ENCODE assay signal across 12 mouse cellular contexts in the genomic region with DNA sequence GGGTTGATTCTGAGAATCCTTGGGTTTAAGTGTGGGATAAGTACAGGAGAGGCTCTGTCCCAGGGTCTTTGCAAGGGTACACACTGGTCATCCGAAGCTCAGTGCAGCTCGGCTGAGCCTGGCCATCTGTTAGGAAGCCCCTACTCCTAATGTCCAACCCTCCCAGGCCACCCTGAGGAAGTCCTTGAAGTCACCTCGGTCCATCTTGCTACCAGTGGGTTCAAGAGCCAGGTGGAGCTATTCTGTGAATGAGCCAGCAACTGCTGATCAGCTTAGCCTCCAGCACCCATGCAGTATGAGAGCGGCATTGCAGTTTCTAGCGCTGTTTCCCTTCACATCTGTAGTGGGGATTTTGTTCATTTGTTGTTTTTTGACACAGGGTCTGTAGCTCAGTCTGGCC. TPM values are rescaled to one million over a fixed set of nuclear protein-coding genes. Genes with fewer than 3 reads are reported as not detected.
DNase-seq lines count a peak whose midpoint lies in the region; ATAC-seq lines count a peak whose summit lies in the region.
"Had no signal": no experiment of that assay in that cellular context is flagged by ENCODE, and none has a peak within 500 bp of the region (broad histone marks: within the 10 kb centered on the region; RNA-seq: fewer than 3 reads in every experiment).

No protein-coding gene starts in this region.

- DNase-seq in liver = no peak
- no peak for DNase-seq in adrenal gland, postnatal 14 days
- no peak for DNase-seq in right cerebral cortex, adult 18-20 months
- DNase-seq: adrenal gland, postnatal 36 days; gastrocnemius, adult 2 months; liver, embryonic 13.5 days; thymus, postnatal 14 days had no signal

- H3K4me1 ChIP-seq in liver, embryonic 12.5 days = peaks cover 50% of the 10 kb centered on the region
- H3K4me1 ChIP-seq in embryonic facial prominence, embryonic 15.5 days = peaks cover 65% of the 10 kb centered on the region
- peaks cover 71% of the 10 kb centered on the region for H3K4me1 ChIP-seq in hindbrain, embryonic 13.5 days (replicated peaks)
- H3K4me1 ChIP-seq in neural tube, embryonic 13.5 days (replicated peaks) = peaks cover 71% of the 10 kb centered on the region

- H3K27me3 ChIP-seq in liver, embryonic 12.5 days (replicated peaks) = 0 out of 2 replicates have a peak, but pooled peaks cover 2% of the 10 kb centered on the region
- H3K27me3 ChIP-seq in embryonic facial prominence, embryonic 15.5 days = no peaks in the 10 kb centered on the region
- no peaks in the 10 kb centered on the region for H3K27me3 ChIP-seq in hindbrain, embryonic 13.5 days
- H3K27me3 ChIP-seq in neural tube, embryonic 13.5 days = no peaks in the 10 kb centered on the region
- H3K27me3 ChIP-seq: liver, embryonic 13.5 days had no signal

- 56% methylated on average over 5 of the region's 5 CpGs for WGBS in liver, embryonic 12.5 days (ENCODE audit: insufficient replicate concordance)
- WGBS in embryonic facial prominence, embryonic 15.5 days = 55% methylated on average over 5 of the region's 5 CpGs
- WGBS in hindbrain, embryonic 13.5 days = 62% methylated on average over 5 of the region's 5 CpGs
- 59% methylated on average over 5 of the region's 5 CpGs for WGBS in neural tube, embryonic 13.5 days

- H3K36me3 ChIP-seq in liver, embryonic 12.5 days = peaks cover 15% of the 10 kb centered on the region; the same call in 1 of the 2 replicates
- H3K36me3 ChIP-seq in embryonic facial prominence, embryonic 15.5 days = peaks cover 45% of the 10 kb centered on the region
- H3K36me3 ChIP-seq in hindbrain, embryonic 13.5 days = peaks cover 53% of the 10 kb centered on the region
- peaks cover 58% of the 10 kb centered on the region for H3K36me3 ChIP-seq in neural tube, embryonic 13.5 days
- H3K36me3 ChIP-seq: liver, embryonic 13.5 days had no signal

- H3K4me2 ChIP-seq in liver, embryonic 12.5 days = no peak overlapping the region
- no peak overlapping the region for H3K4me2 ChIP-seq in embryonic facial prominence, embryonic 15.5 days (replicated peaks)
- no peak overlapping the region for H3K4me2 ChIP-seq in hindbrain, embryonic 13.5 days
- H3K4me2 ChIP-seq in neural tube, embryonic 13.5 days = no peak overlapping the region
- H3K4me2 ChIP-seq: liver, embryonic 13.5 days had no signal

- H3K27ac ChIP-seq in liver, embryonic 12.5 days = peak overlapping the region; percentile 6; the same call in 1 of the 2 replicates
- H3K27ac ChIP-seq in embryonic facial prominence, embryonic 15.5 days (replicated peaks) = peak overlapping the region; percentile 65
- H3K27ac ChIP-seq in hindbrain, embryonic 13.5 days = peak overlapping the region; percentile 58; the same call in 1 of the 2 replicates
- H3K27ac ChIP-seq in neural tube, embryonic 13.5 days (replicated peaks) = peak overlapping the region; percentile 56
- H3K27ac ChIP-seq: gastrocnemius, adult 2 months; liver, embryonic 13.5 days had no signal

- H3K9ac ChIP-seq in liver, embryonic 12.5 days = no peak overlapping the region
- no peak overlapping the region for H3K9ac ChIP-seq in embryonic facial prominence, embryonic 15.5 days
- H3K9ac ChIP-seq in hindbrain, embryonic 13.5 days = peak overlapping the region; percentile 43; the same call in 1 of the 2 replicates
- no peak overlapping the region for H3K9ac ChIP-seq in neural tube, embryonic 13.5 days
- H3K9ac ChIP-seq: liver, embryonic 13.5 days had no signal

- ATAC-seq in liver, embryonic 12.5 days = no peak
- ATAC-seq in embryonic facial prominence, embryonic 15.5 days (ENCODE audit: insufficient number of reproducible peaks, low FRiP score, low TSS enrichment, low read depth) = no peak
- no peak for ATAC-seq in hindbrain, embryonic 13.5 days (ENCODE audit: low FRiP score)
- no peak for ATAC-seq in neural tube, embryonic 13.5 days (ENCODE audit: low read depth)

- H3K9me3 ChIP-seq in liver, embryonic 12.5 days (replicated peaks) = no peaks in the 10 kb centered on the region
- H3K9me3 ChIP-seq in embryonic facial prominence, embryonic 15.5 days (replicated peaks) = no peaks in the 10 kb centered on the region
- H3K9me3 ChIP-seq in hindbrain, embryonic 13.5 days = no peaks in the 10 kb centered on the region
- H3K9me3 ChIP-seq in neural tube, embryonic 13.5 days = no peaks in the 10 kb centered on the region
- H3K9me3 ChIP-seq: liver, embryonic 13.5 days had no signal

- H3K4me3 ChIP-seq in liver, embryonic 12.5 days = no peak overlapping the region
- no peak overlapping the region for H3K4me3 ChIP-seq in embryonic facial prominence, embryonic 15.5 days (replicated peaks)
- no peak overlapping the region for H3K4me3 ChIP-seq in hindbrain, embryonic 13.5 days
- H3K4me3 ChIP-seq in neural tube, embryonic 13.5 days = no peak overlapping the region
- H3K4me3 ChIP-seq: gastrocnemius, adult 2 months; liver, embryonic 13.5 days had no signal

RNA-seq across cellular contexts. Expression of a gene that starts 7.9 kb away (rescaled TPM):
- polyA plus RNA-seq in liver, embryonic 12.5 days (2016; fragmentation: Nextera tagmentation; extraction: Ambion mirVana) = 2.8 and 3.1 TPM in 2 replicates
- polyA plus RNA-seq in embryonic facial prominence, embryonic 15.5 days (2015; fragmentation: Nextera tagmentation; extraction: Ambion mirVana) = 22.5 and 22.8 TPM in 2 replicates
- polyA plus RNA-seq in hindbrain, embryonic 13.5 days (2015; fragmentation: Nextera tagmentation; extraction: Ambion mirVana) = 38.9 and 40.0 TPM in 2 replicates
- 32.5 and 33.7 TPM in 2 replicates for polyA plus RNA-seq in neural tube, embryonic 13.5 days (2015; fragmentation: Nextera tagmentation; extraction: Ambion mirVana)
- total RNA-seq in adrenal gland, postnatal 14 days (2021) = 4.2 and 4.4 TPM in 2 replicates

RNA-seq across cellular contexts. Expression of a gene that starts 8.0 kb away (rescaled TPM):
- 0.70 TPM in 1 of 2 replicates, not detected in the other for polyA plus RNA-seq in liver, embryonic 12.5 days (2016; fragmentation: Nextera tagmentation; extraction: Ambion mirVana)
- 96.3 and 107 TPM in 2 replicates for polyA plus RNA-seq in embryonic facial prominence, embryonic 15.5 days (2015; fragmentation: Nextera tagmentation; extraction: Ambion mirVana)
- not detected in 2 replicates for polyA plus RNA-seq in hindbrain, embryonic 13.5 days (2015; fragmentation: Nextera tagmentation; extraction: Ambion mirVana)
- polyA plus RNA-seq in neural tube, embryonic 13.5 days (2015; fragmentation: Nextera tagmentation; extraction: Ambion mirVana) = not detected in 2 replicates
- total RNA-seq in adrenal gland, postnatal 14 days (2021) = not detected in 2 replicates
- total RNA-seq: adrenal gland, postnatal 36 days; common myeloid progenitor, adult 5-6 weeks; gastrocnemius, adult 2 months had no signal

RNA-seq across cellular contexts. Expression of a gene that starts 12.8 kb away (rescaled TPM):
- 101 and 102 TPM in 2 replicates for polyA plus RNA-seq in liver, embryonic 12.5 days (2016; fragmentation: Nextera tagmentation; extraction: Ambion mirVana)
- polyA plus RNA-seq in embryonic facial prominence, embryonic 15.5 days (2015; fragmentation: Nextera tagmentation; extraction: Ambion mirVana) = 183 and 199 TPM in 2 replicates
- polyA plus RNA-seq in hindbrain, embryonic 13.5 days (2015; fragmentation: Nextera tagmentation; extraction: Ambion mirVana) = 179 and 182 TPM in 2 replicates
- polyA plus RNA-seq in neural tube, embryonic 13.5 days (2015; fragmentation: Nextera tagmentation; extraction: Ambion mirVana) = 161 and 170 TPM in 2 replicates
- total RNA-seq in adrenal gland, postnatal 14 days (2021) = 133 and 138 TPM in 2 replicates

RNA-seq across cellular contexts. Expression of a gene that starts 13.5 kb away (rescaled TPM):
- polyA plus RNA-seq in liver, embryonic 12.5 days (2016; fragmentation: Nextera tagmentation; extraction: Ambion mirVana) = 37.9 and 39.5 TPM in 2 replicates
- 44.4 and 47.6 TPM in 2 replicates for polyA plus RNA-seq in embryonic facial prominence, embryonic 15.5 days (2015; fragmentation: Nextera tagmentation; extraction: Ambion mirVana)
- 36.7 and 38.3 TPM in 2 replicates for polyA plus RNA-seq in hindbrain, embryonic 13.5 days (2015; fragmentation: Nextera tagmentation; extraction: Ambion mirVana)
- polyA plus RNA-seq in neural tube, embryonic 13.5 days (2015; fragmentation: Nextera tagmentation; extraction: Ambion mirVana) = 38.4 and 40.6 TPM in 2 replicates
- 70.3 and 75.3 TPM in 2 replicates for total RNA-seq in adrenal gland, postnatal 14 days (2021)

RNA-seq across cellular contexts. Expression of a gene that starts 30.3 kb away (rescaled TPM):
- 189 TPM in 2 replicates for polyA plus RNA-seq in liver, embryonic 12.5 days (2016; fragmentation: Nextera tagmentation; extraction: Ambion mirVana)
- 625 and 678 TPM in 2 replicates for polyA plus RNA-seq in embryonic facial prominence, embryonic 15.5 days (2015; fragmentation: Nextera tagmentation; extraction: Ambion mirVana)
- 31.9 and 35.0 TPM in 2 replicates for polyA plus RNA-seq in hindbrain, embryonic 13.5 days (2015; fragmentation: Nextera tagmentation; extraction: Ambion mirVana)
- polyA plus RNA-seq in neural tube, embryonic 13.5 days (2015; fragmentation: Nextera tagmentation; extraction: Ambion mirVana) = 41.9 and 45.3 TPM in 2 replicates
- total RNA-seq in adrenal gland, postnatal 14 days (2021) = 97.6 and 99.3 TPM in 2 replicates

Comparison
In these comparisons a context has a peak if more than half of its experiments do, and no peak if none do; other contexts are left out.
1. H3K27ac ChIP-seq: peak in every context shown above with its lines; median percentile 65 in embryonic facial prominence, embryonic 15.5 days; 58 in hindbrain, embryonic 13.5 days; 56 in neural tube, embryonic 13.5 days; 6 in liver, embryonic 12.5 days.
2. RNA of a gene that starts 8.0 kb away (polyA plus RNA-seq): 96.3 to 107 TPM in embryonic facial prominence, embryonic 15.5 days; 0.70 TPM in liver, embryonic 12.5 days, not detected in neural tube, embryonic 13.5 days and not detected in hindbrain, embryonic 13.5 days; every median in the first group is over 10 times any median in the second.